ENCODE assay signal across 8 mouse cellular contexts in the genomic region with DNA sequence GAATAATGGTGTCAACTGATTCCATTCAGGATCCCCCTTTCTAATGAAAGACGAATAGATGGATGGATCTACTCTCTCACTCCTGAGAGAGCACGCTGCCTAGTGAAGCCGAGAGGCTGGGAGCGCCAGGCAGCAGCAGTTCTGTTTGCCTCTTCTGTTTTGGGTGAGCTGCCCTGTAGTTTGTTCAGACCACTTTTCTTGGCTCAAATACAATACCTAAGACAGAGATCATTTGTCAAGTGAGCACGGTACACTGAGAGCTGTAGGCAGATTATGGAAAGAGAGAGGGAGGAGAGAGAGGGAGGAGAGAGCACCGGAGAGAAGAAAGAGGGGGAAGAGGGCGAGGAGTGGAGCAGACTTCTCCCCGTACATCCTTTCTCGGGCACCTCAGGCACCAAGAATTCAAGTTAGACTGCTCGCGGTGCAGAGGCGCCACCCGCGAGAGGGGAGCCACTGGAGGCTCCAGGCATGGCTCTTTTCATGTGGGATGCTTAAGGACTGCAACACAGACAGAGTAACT.
DNase-seq lines count a peak whose midpoint lies in the region; ATAC-seq and TF ChIP-seq lines count a peak whose summit lies in the region.

No protein-coding gene starts in this region.

- under 1% methylated on average over 14 of the region's 14 CpGs for WGBS in hindbrain, postnatal 0 days
- 3% methylated on average over 14 of the region's 14 CpGs for WGBS in midbrain, embryonic 15.5 days

- peak overlapping the region; percentile 90 for H3K27ac ChIP-seq in layer of hippocampus, adult 2 months
- no peak overlapping the region for H3K27ac ChIP-seq in embryonic fibroblast, embryonic 13.5 days (ENCODE audit: insufficient read depth, low read length)
- H3K27ac ChIP-seq in hindbrain, postnatal 0 days: peak overlapping the region; percentile 87
- peak overlapping the region; percentile 88 for H3K27ac ChIP-seq in midbrain, embryonic 15.5 days

- DNase-seq in layer of hippocampus, adult 2 months (ENCODE audit: low spot score in 2 of 2): no peak
- no peak for DNase-seq in layer of hippocampus, postnatal 14 days (ENCODE audit: low spot score in 2 of 2)
- DNase-seq in hindbrain, postnatal 0 days (ENCODE audit: low spot score): peak; percentile 58
- no peak for DNase-seq in urinary bladder, postnatal 25 days (ENCODE audit: low spot score)
- no peak for DNase-seq in gastrocnemius, postnatal 36 days
- no peak for DNase-seq in cerebellum, adult 8-10 months

- peak; percentile 60 for ATAC-seq in hindbrain, postnatal 0 days
- peak; percentile 37 for ATAC-seq in midbrain, embryonic 15.5 days (replicated peaks)

- H3K9me3 ChIP-seq in hindbrain, postnatal 0 days (ENCODE audit: low read length): no peaks in the 10 kb centered on the region
- no peaks in the 10 kb centered on the region for H3K9me3 ChIP-seq in midbrain, embryonic 15.5 days

- TF ChIP-seq CTCF in layer of hippocampus, adult 2 months (conservative IDR thresholded peaks at IDR 0.05): no peak
- no peak for TF ChIP-seq CTCF in embryonic fibroblast, embryonic 13.5 days (IDR thresholded peaks at IDR 0.05; ENCODE audit: borderline replicate concordance, insufficient read depth, low read length)
- no peak for TF ChIP-seq CTCF in hindbrain, postnatal 0 days (IDR thresholded peaks at IDR 0.05; ENCODE audit: low read depth)

- peak overlapping the region; percentile 64 for H3K9ac ChIP-seq in hindbrain, postnatal 0 days (replicated peaks; ENCODE audit: low read length)
- peak overlapping the region; percentile 65 for H3K9ac ChIP-seq in midbrain, embryonic 15.5 days

- H3K4me3 ChIP-seq in layer of hippocampus, adult 2 months: peak overlapping the region; percentile 63
- H3K4me3 ChIP-seq in embryonic fibroblast, embryonic 13.5 days (ENCODE audit: insufficient read depth, low read length): peak overlapping the region; percentile 40
- peak overlapping the region; percentile 47 for H3K4me3 ChIP-seq in hindbrain, postnatal 0 days (ENCODE audit: low read length)
- peak overlapping the region; percentile 48 for H3K4me3 ChIP-seq in midbrain, embryonic 15.5 days

- H3K27me3 ChIP-seq in hindbrain, postnatal 0 days (ENCODE audit: insufficient read depth, low read length): no peaks in the 10 kb centered on the region
- H3K27me3 ChIP-seq in midbrain, embryonic 15.5 days (replicated peaks): no peaks in the 10 kb centered on the region

- no peaks in the 10 kb centered on the region for H3K4me1 ChIP-seq in embryonic fibroblast, embryonic 13.5 days (ENCODE audit: control insufficient read depth, insufficient read depth, low read length)
- H3K4me1 ChIP-seq in hindbrain, postnatal 0 days (ENCODE audit: insufficient read depth, low read length): peaks cover 20% of the 10 kb centered on the region; the same call in 1 of the 2 replicates
- peaks cover 36% of the 10 kb centered on the region for H3K4me1 ChIP-seq in midbrain, embryonic 15.5 days

- peak overlapping the region; percentile 81 for H3K4me2 ChIP-seq in hindbrain, postnatal 0 days (ENCODE audit: low read depth, low read length)
- H3K4me2 ChIP-seq in midbrain, embryonic 15.5 days: peak overlapping the region; percentile 74

- H3K36me3 ChIP-seq in hindbrain, postnatal 0 days (ENCODE audit: insufficient read depth, low read length): no peaks in the 10 kb centered on the region
- no peaks in the 10 kb centered on the region for H3K36me3 ChIP-seq in midbrain, embryonic 15.5 days (replicated peaks)

- TF ChIP-seq POLR2A in embryonic fibroblast, embryonic 13.5 days (IDR thresholded peaks at IDR 0.05; ENCODE audit: low read depth, low read length): no peak

- intact Hi-C loops in gastrocnemius, postnatal 36 days (cut with DNase I): no loop called here
